Mouse (Mus musculus): ENCODE results near the gene Pcnx2.

GRCm38 (mm10) chr8:125726986-125727385 is 171.1 kb downstream of the Pcnx2 start:
- TF ChIP-seq POLR2A (IDR thresholded peaks at IDR 0.05; ENCODE audit: insufficient read depth, low read depth, low read length) (no peak), EP300 (IDR thresholded peaks at IDR 0.05; ENCODE audit: insufficient read depth, low read depth, low read length) (no peak), CTCF (IDR thresholded peaks at IDR 0.05) (no peak)

Data from heart, adult 2 months (tissue).